13 mouse cellular contexts compared by ENCODE assay signal in genomic region chr14:54640121-54640520, GRCm38 (mm10). TPM values are rescaled to one million over a fixed set of nuclear protein-coding genes. Genes with fewer than 3 reads are reported as not detected.
DNase-seq lines count a peak whose midpoint lies in the region; ATAC-seq and TF ChIP-seq lines count a peak whose summit lies in the region.
"Had no signal": no experiment of that assay in that cellular context is flagged by ENCODE, and none has a peak within 500 bp of the region (broad histone marks: within the 10 kb centered on the region; RNA-seq: fewer than 3 reads in every experiment).

No protein-coding gene starts in this region.

- H3K27ac ChIP-seq in heart, postnatal 0 days (ENCODE audit: low read depth), result no peak overlapping the region
- no peak overlapping the region for H3K27ac ChIP-seq in embryonic facial prominence, embryonic 14.5 days (replicated peaks; ENCODE audit: low read depth, low read length)
- no peak overlapping the region for H3K27ac ChIP-seq in hindbrain, embryonic 16.5 days (ENCODE audit: low read depth, low read length)
- no peak overlapping the region for H3K27ac ChIP-seq in midbrain, embryonic 15.5 days

- DNase-seq in heart, postnatal 0 days (ENCODE audit: low spot score), result no peak
- DNase-seq in heart, adult 9 months (ENCODE audit: low spot score in 2 of 2), result no peak
- no peak for DNase-seq in embryonic facial prominence, embryonic 14.5 days (ENCODE audit: low spot score)
- no peak for DNase-seq in yolk sac, embryonic 10.5 days (ENCODE audit: low spot score)
- DNase-seq in cerebellum, adult 18-20 months, result no peak
- DNase-seq: cerebellum, adult 2 months had no signal

- no peak for TF ChIP-seq EP300 in heart, postnatal 0 days (IDR thresholded peaks at IDR 0.05; ENCODE audit: low read depth)

- H3K36me3 ChIP-seq in heart, postnatal 0 days (replicated peaks; ENCODE audit: control insufficient read depth, insufficient read depth, low read length), result peaks cover 32% of the 10 kb centered on the region
- peaks cover 57% of the 10 kb centered on the region for H3K36me3 ChIP-seq in embryonic facial prominence, embryonic 14.5 days (ENCODE audit: control insufficient read depth, insufficient read depth, low read length)
- peaks cover 42% of the 10 kb centered on the region for H3K36me3 ChIP-seq in hindbrain, embryonic 16.5 days (ENCODE audit: control insufficient read depth, insufficient read depth, low read length)
- H3K36me3 ChIP-seq in midbrain, embryonic 15.5 days (replicated peaks), result peaks cover 40% of the 10 kb centered on the region

- no peak for ATAC-seq in heart, postnatal 0 days (ENCODE audit: insufficient read depth, low read depth)
- no peak for ATAC-seq in embryonic facial prominence, embryonic 14.5 days (ENCODE audit: low read depth)
- ATAC-seq in hindbrain, embryonic 16.5 days, result no peak
- ATAC-seq in midbrain, embryonic 15.5 days (replicated peaks), result no peak
- no peak for ATAC-seq in megakaryocyte-erythroid progenitor cell, adult 5-6 weeks (replicated peaks; ENCODE audit: low FRiP score, low TSS enrichment, poor library complexity, severe bottlenecking)

- WGBS in heart, postnatal 0 days, result 53% methylated on average over 4 of the region's 4 CpGs
- WGBS in embryonic facial prominence, embryonic 14.5 days, result 20% methylated on average over 4 of the region's 4 CpGs
- 16% methylated on average over 4 of the region's 4 CpGs for WGBS in hindbrain, embryonic 16.5 days
- 15% methylated on average over 4 of the region's 4 CpGs for WGBS in midbrain, embryonic 15.5 days

- H3K9me3 ChIP-seq in heart, postnatal 0 days (replicated peaks; ENCODE audit: control insufficient read depth, low read length), result no peaks in the 10 kb centered on the region
- H3K9me3 ChIP-seq in embryonic facial prominence, embryonic 14.5 days (ENCODE audit: control insufficient read depth, low read length), result no peaks in the 10 kb centered on the region
- no peaks in the 10 kb centered on the region for H3K9me3 ChIP-seq in hindbrain, embryonic 16.5 days (ENCODE audit: control insufficient read depth, low read length)
- H3K9me3 ChIP-seq in midbrain, embryonic 15.5 days, result no peaks in the 10 kb centered on the region

- TF ChIP-seq CTCF in heart, postnatal 0 days (IDR thresholded peaks at IDR 0.05; ENCODE audit: low read depth), result no peak

- H3K27me3 ChIP-seq in heart, postnatal 0 days (ENCODE audit: control insufficient read depth, insufficient read depth, low read length), result no peaks in the 10 kb centered on the region
- H3K27me3 ChIP-seq in embryonic facial prominence, embryonic 14.5 days (replicated peaks; ENCODE audit: control insufficient read depth, insufficient read depth, low read length), result no peaks in the 10 kb centered on the region
- no peaks in the 10 kb centered on the region for H3K27me3 ChIP-seq in hindbrain, embryonic 16.5 days (replicated peaks; ENCODE audit: control insufficient read depth, insufficient read depth, low read length)
- H3K27me3 ChIP-seq in midbrain, embryonic 15.5 days (replicated peaks), result no peaks in the 10 kb centered on the region
- H3K27me3 ChIP-seq: CH12.LX had no signal

- H3K9ac ChIP-seq in heart, postnatal 0 days (replicated peaks; ENCODE audit: low read depth, low read length), result no peak overlapping the region
- peak overlapping the region; percentile 82 for H3K9ac ChIP-seq in embryonic facial prominence, embryonic 14.5 days (ENCODE audit: low read depth, low read length)
- H3K9ac ChIP-seq in hindbrain, embryonic 16.5 days (ENCODE audit: low read depth, low read length), result peak overlapping the region; percentile 60
- H3K9ac ChIP-seq in midbrain, embryonic 15.5 days, result peak overlapping the region; percentile 26; the same call in 1 of the 2 replicates

- H3K4me2 ChIP-seq in heart, postnatal 0 days (ENCODE audit: low read depth, low read length), result peak overlapping the region; percentile 88; the same call in 1 of the 2 replicates
- peak overlapping the region; percentile 97 for H3K4me2 ChIP-seq in embryonic facial prominence, embryonic 14.5 days (ENCODE audit: low read depth, low read length)
- H3K4me2 ChIP-seq in hindbrain, embryonic 16.5 days (ENCODE audit: low read length), result peak overlapping the region; percentile 91
- peak overlapping the region; percentile 92 for H3K4me2 ChIP-seq in midbrain, embryonic 15.5 days

- no peaks in the 10 kb centered on the region for H3K4me1 ChIP-seq in heart, postnatal 0 days (ENCODE audit: control insufficient read depth, insufficient read depth)
- H3K4me1 ChIP-seq in embryonic facial prominence, embryonic 14.5 days (ENCODE audit: control insufficient read depth, insufficient read depth, low read length), result 0 out of 2 replicates have a peak, but pooled peaks cover 10% of the 10 kb centered on the region
- H3K4me1 ChIP-seq in hindbrain, embryonic 16.5 days (ENCODE audit: control insufficient read depth, insufficient read depth, low read depth, low read length), result peaks cover 10% of the 10 kb centered on the region
- peaks cover 23% of the 10 kb centered on the region for H3K4me1 ChIP-seq in midbrain, embryonic 15.5 days

- H3K4me3 ChIP-seq in heart, postnatal 0 days (ENCODE audit: low read depth, low read length), result no peak overlapping the region
- peak overlapping the region; percentile 80 for H3K4me3 ChIP-seq in embryonic facial prominence, embryonic 14.5 days (ENCODE audit: low read depth, low read length)
- peak overlapping the region; percentile 82 for H3K4me3 ChIP-seq in hindbrain, embryonic 16.5 days (ENCODE audit: low read length)
- H3K4me3 ChIP-seq in midbrain, embryonic 15.5 days, result peak overlapping the region; percentile 60

RNA-seq across cellular contexts. Expression of gene Gm17606, which starts 0.6 kb away (rescaled TPM):
- not detected in 2 replicates for total RNA-seq in heart, postnatal 0 days (2014; rRNA removed; ENCODE audit: low replicate concordance)
- not detected in 2 replicates for polyA plus RNA-seq in heart, postnatal 0 days (2015; fragmentation: Nextera tagmentation; extraction: Ambion mirVana)
- polyA plus RNA-seq in embryonic facial prominence, embryonic 14.5 days (2014; fragmentation: Nextera tagmentation; extraction: Ambion mirVana), result not detected in 2 replicates
- polyA plus RNA-seq in hindbrain, embryonic 16.5 days (2015; fragmentation: Nextera tagmentation; extraction: Ambion mirVana), result not detected in 2 replicates
- polyA plus RNA-seq in midbrain, embryonic 15.5 days (2015; fragmentation: Nextera tagmentation; extraction: Ambion mirVana), result not detected in 2 replicates
- not detected in 2 replicates for total RNA-seq in megakaryocyte-erythroid progenitor cell, adult 5-6 weeks (2014; fragmentation: Nextera tagmentation)
- not detected in 2 replicates for total RNA-seq in megakaryocyte-erythroid progenitor cell, adult 5-6 weeks (2017)
- total RNA-seq: CH12.LX; liver, adult 2 months; neutrophil, adult 5-6 weeks had no signal
- polyA plus RNA-seq: cerebellum, adult 2 months; gonadal fat pad, adult 2 months; liver, adult 2 months had no signal

RNA-seq across cellular contexts. Expression of gene Cdh24, which starts 1.0 kb away (rescaled TPM):
- 6.2 and 7.0 TPM in 2 replicates for total RNA-seq in heart, postnatal 0 days (2014; rRNA removed; ENCODE audit: low replicate concordance)
- 0.41 and 0.47 TPM in 2 replicates for polyA plus RNA-seq in heart, postnatal 0 days (2015; fragmentation: Nextera tagmentation; extraction: Ambion mirVana)
- polyA plus RNA-seq in embryonic facial prominence, embryonic 14.5 days (2014; fragmentation: Nextera tagmentation; extraction: Ambion mirVana), result 3.9 and 4.5 TPM in 2 replicates
- polyA plus RNA-seq in hindbrain, embryonic 16.5 days (2015; fragmentation: Nextera tagmentation; extraction: Ambion mirVana), result 9.5 and 10.3 TPM in 2 replicates
- polyA plus RNA-seq in midbrain, embryonic 15.5 days (2015; fragmentation: Nextera tagmentation; extraction: Ambion mirVana), result 14.1 and 15.5 TPM in 2 replicates
- 2.3 and 2.5 TPM in 2 replicates for total RNA-seq in megakaryocyte-erythroid progenitor cell, adult 5-6 weeks (2014; fragmentation: Nextera tagmentation)
- total RNA-seq in megakaryocyte-erythroid progenitor cell, adult 5-6 weeks (2017), result 0.15 and 1.7 TPM in 2 replicates

RNA-seq across cellular contexts. Expression of gene Psmb11, which starts 18.9 kb away (rescaled TPM):
- not detected in 2 replicates for total RNA-seq in heart, postnatal 0 days (2014; rRNA removed; ENCODE audit: low replicate concordance)
- polyA plus RNA-seq in heart, postnatal 0 days (2015; fragmentation: Nextera tagmentation; extraction: Ambion mirVana), result not detected in 2 replicates
- 0.16 TPM in 1 of 2 replicates, not detected in the other for polyA plus RNA-seq in embryonic facial prominence, embryonic 14.5 days (2014; fragmentation: Nextera tagmentation; extraction: Ambion mirVana)
- polyA plus RNA-seq in hindbrain, embryonic 16.5 days (2015; fragmentation: Nextera tagmentation; extraction: Ambion mirVana), result 0.16 and 0.37 TPM in 2 replicates
- not detected in 2 replicates for polyA plus RNA-seq in midbrain, embryonic 15.5 days (2015; fragmentation: Nextera tagmentation; extraction: Ambion mirVana)
- total RNA-seq in megakaryocyte-erythroid progenitor cell, adult 5-6 weeks (2014; fragmentation: Nextera tagmentation), result 0.45 TPM in 1 of 2 replicates, not detected in the other
- total RNA-seq in megakaryocyte-erythroid progenitor cell, adult 5-6 weeks (2017), result not detected in 2 replicates
- total RNA-seq: CH12.LX; liver, adult 2 months had no signal
- polyA plus RNA-seq: cerebellum, adult 2 months; gonadal fat pad, adult 2 months; liver, adult 2 months had no signal

RNA-seq across cellular contexts. Expression of gene Psmb5, which starts 22.3 kb away (rescaled TPM):
- 207 TPM in 2 replicates for total RNA-seq in heart, postnatal 0 days (2014; rRNA removed; ENCODE audit: low replicate concordance)
- polyA plus RNA-seq in heart, postnatal 0 days (2015; fragmentation: Nextera tagmentation; extraction: Ambion mirVana), result 342 and 350 TPM in 2 replicates
- polyA plus RNA-seq in embryonic facial prominence, embryonic 14.5 days (2014; fragmentation: Nextera tagmentation; extraction: Ambion mirVana), result 332 and 335 TPM in 2 replicates
- 445 and 467 TPM in 2 replicates for polyA plus RNA-seq in hindbrain, embryonic 16.5 days (2015; fragmentation: Nextera tagmentation; extraction: Ambion mirVana)
- 445 and 463 TPM in 2 replicates for polyA plus RNA-seq in midbrain, embryonic 15.5 days (2015; fragmentation: Nextera tagmentation; extraction: Ambion mirVana)
- 221 and 258 TPM in 2 replicates for total RNA-seq in megakaryocyte-erythroid progenitor cell, adult 5-6 weeks (2014; fragmentation: Nextera tagmentation)
- 39.5 and 75.5 TPM in 2 replicates for total RNA-seq in megakaryocyte-erythroid progenitor cell, adult 5-6 weeks (2017)

RNA-seq across cellular contexts. Expression of gene 4931414P19Rik, which starts 34.3 kb away (rescaled TPM):
- 5.3 and 12.4 TPM in 2 replicates for total RNA-seq in heart, postnatal 0 days (2014; rRNA removed; ENCODE audit: low replicate concordance)
- polyA plus RNA-seq in heart, postnatal 0 days (2015; fragmentation: Nextera tagmentation; extraction: Ambion mirVana), result 3.3 and 4.0 TPM in 2 replicates
- polyA plus RNA-seq in embryonic facial prominence, embryonic 14.5 days (2014; fragmentation: Nextera tagmentation; extraction: Ambion mirVana), result 4.8 and 5.8 TPM in 2 replicates
- 5.4 and 5.5 TPM in 2 replicates for polyA plus RNA-seq in hindbrain, embryonic 16.5 days (2015; fragmentation: Nextera tagmentation; extraction: Ambion mirVana)
- polyA plus RNA-seq in midbrain, embryonic 15.5 days (2015; fragmentation: Nextera tagmentation; extraction: Ambion mirVana), result 6.7 and 9.0 TPM in 2 replicates
- total RNA-seq in megakaryocyte-erythroid progenitor cell, adult 5-6 weeks (2014; fragmentation: Nextera tagmentation), result 6.2 and 12.7 TPM in 2 replicates
- 2.9 and 7.3 TPM in 2 replicates for total RNA-seq in megakaryocyte-erythroid progenitor cell, adult 5-6 weeks (2017)
